Mouse (Mus musculus) liver, postnatal 0 days (tissue): ENCODE measurements around the gene Ppid. TPM values are rescaled to one million over a fixed set of nuclear protein-coding genes. Genes with fewer than 3 reads are reported as not detected.

ENCODE experiments used
- ATAC-seq: fragments of 200-750 bp; cut with Nextera tagmentation; 2 replicates; pipeline ENCODE4 v1.8.0; 2017; ENCODE audit warnings: mild to moderate bottlenecking, moderate library complexity
- DNase-seq: peaks from one replicate; pipeline ENCODE4 v3.0.0-alpha.2; 2016
- H3K27ac ChIP-seq: fragments of 300-500 bp; sonication (generic); 2 replicates; pipeline ENCODE4 v1.5.1; 2014; ENCODE audit warnings: antibody characterized with exemption, moderate library complexity, mild to moderate bottlenecking, low read depth
- H3K27me3 ChIP-seq: fragments of 300-500 bp; sonication (generic); 2 replicates; pipeline ENCODE4 v1.6.1; 2014; ENCODE audit warnings: low read length, control low read depth, mixed read lengths; ENCODE audit not compliant: insufficient read depth
- H3K36me3 ChIP-seq: fragments of 300-500 bp; sonication (generic); replicated peaks from 2 replicates; pipeline ENCODE4 v1.6.1; 2014; ENCODE audit warnings: mild to moderate bottlenecking, control low read depth, low read length, moderate library complexity, mixed read lengths; ENCODE audit not compliant: insufficient read depth
- H3K4me1 ChIP-seq: fragments of 300-500 bp; sonication (generic); 2 replicates; pipeline ENCODE4 v1.6.1; 2014; ENCODE audit warnings: antibody characterized with exemption, mild to moderate bottlenecking, control low read depth; ENCODE audit not compliant: insufficient read depth
- H3K4me2 ChIP-seq: fragments of 300-500 bp; sonication (generic); 2 replicates; pipeline ENCODE4 v1.6.1; 2014; ENCODE audit warnings: low read depth, mild to moderate bottlenecking, low read length, moderate library complexity, mixed read lengths
- H3K4me3 ChIP-seq: fragments of 300-500 bp; sonication (generic); 2 replicates; pipeline ENCODE4 v1.5.1; 2014; ENCODE audit warnings: low read depth, low read length
- H3K9ac ChIP-seq: fragments of 300-500 bp; sonication (generic); replicated peaks from 2 replicates; pipeline ENCODE4 v1.6.1; 2014; ENCODE audit warnings: mild to moderate bottlenecking, moderate library complexity
- H3K9me3 ChIP-seq: fragments of 300-500 bp; sonication (generic); 2 replicates; pipeline ENCODE4 v1.6.1; 2016; ENCODE audit warnings: mild to moderate bottlenecking, control low read depth, low read length, mixed read lengths
- CTCF ChIP-seq: sonication (generic); IDR thresholded peaks from 2 replicates; pipeline ENCODE4 v1.5.1; 2016; ENCODE audit warnings: antibody characterized with exemption, low read depth
- EP300 ChIP-seq: IDR thresholded peaks from 2 replicates; pipeline ENCODE4 v1.6.1; 2016; ENCODE audit warnings: antibody characterized with exemption, low read depth, mild to moderate bottlenecking
- WGBS: fragments of 180-500 bp; shearing (Covaris S2); extraction: QIAGEN DNeasy Blood & Tissue Kit; methylation state at CpG from one replicate; pipeline ENCODE4 v1.1.7; 2014; ENCODE audit not compliant: insufficient replicate concordance; 5-methylcytosine and 5-hydroxymethylcytosine counted together
- polyA plus RNA-seq: library from polyadenylated mRNA; unstranded; fragments of >200 nt; fragmentation: Nextera tagmentation; extraction: Ambion mirVana; gene quantifications from 2 replicates; pipeline ENCODE4 v1.2.1, GENCODE M21; 2015

Ppid gene
- polyA plus RNA-seq, 1 experiment from 2014 or later, result 36.6 TPM

DNA sequence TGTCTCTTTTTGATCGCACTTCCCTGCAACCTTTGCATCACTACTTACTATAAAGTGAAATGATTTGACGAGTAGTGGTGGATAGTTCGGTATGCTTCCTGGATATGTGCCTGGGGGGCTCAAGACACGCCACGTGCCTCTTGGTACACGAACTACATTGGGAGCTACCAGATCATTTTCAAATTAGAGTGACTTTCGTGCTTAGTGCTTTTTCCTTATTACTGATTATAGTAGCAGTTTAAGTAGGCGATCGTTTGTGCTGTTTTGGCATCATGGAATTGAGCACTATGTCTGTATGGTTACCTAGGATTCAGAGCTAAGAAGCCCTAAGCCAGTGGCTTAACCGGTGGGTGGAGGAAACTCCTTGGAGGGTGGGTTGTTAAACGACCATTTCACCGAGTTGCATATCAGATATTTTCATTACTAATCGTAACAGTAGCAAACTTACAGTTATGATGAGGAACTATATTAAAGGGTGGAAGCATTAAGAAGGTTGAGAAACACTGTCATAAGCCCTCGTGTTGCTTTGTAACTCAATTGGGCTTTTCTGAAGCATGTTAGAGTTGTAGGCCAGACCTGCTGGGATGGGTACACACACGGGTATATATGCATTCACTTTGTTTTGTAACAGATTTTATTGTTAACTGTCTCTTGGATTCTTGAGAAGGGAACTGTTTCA lies 790 bp downstream of the Ppid start:
- H3K9ac ChIP-seq, result peak overlapping the region; percentile 86
- ATAC-seq, result peak; percentile 10; the same call in 1 of the 2 replicates
- peaks cover 9% of the 10 kb centered on the region; the same call in 1 of the 2 replicates for H3K4me1 ChIP-seq
- no peak for TF ChIP-seq EP300
- no peak for TF ChIP-seq CTCF
- no peaks in the 10 kb centered on the region for H3K27me3 ChIP-seq
- H3K4me3 ChIP-seq, result peak overlapping the region; percentile 82
- WGBS, result under 1% methylated on average over 15 of the region's 15 CpGs
- peak overlapping the region; percentile 89 for H3K27ac ChIP-seq
- H3K36me3 ChIP-seq, result peaks cover 30% of the 10 kb centered on the region
- H3K9me3 ChIP-seq, result no peaks in the 10 kb centered on the region
- H3K4me2 ChIP-seq, result peak overlapping the region; percentile 89
- no peak for DNase-seq

DNA sequence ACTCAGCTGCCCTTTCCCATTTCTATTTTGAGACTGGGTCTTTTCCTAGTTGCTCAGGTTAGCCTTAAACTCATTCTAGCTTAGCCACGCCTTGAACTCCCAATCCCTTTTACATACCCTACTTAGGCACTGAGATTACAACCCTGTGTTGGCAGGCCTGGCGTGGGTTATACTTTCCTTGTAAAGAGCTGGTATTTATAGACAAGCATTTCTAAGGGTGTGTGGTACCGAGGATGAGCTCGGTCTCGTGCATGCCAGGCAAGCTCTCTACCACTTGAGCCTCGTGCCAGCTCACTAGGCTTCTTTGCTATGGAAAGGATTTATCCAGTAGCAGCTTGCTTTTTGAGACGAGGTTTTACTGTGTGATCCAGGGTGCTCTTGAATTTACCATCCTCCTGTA lies 4.3 kb downstream of the Ppid start:
- TF ChIP-seq EP300 (no peak), CTCF (no peak)
- no peak overlapping the region for H3K4me2 ChIP-seq
- H3K4me3 ChIP-seq, result no peak overlapping the region
- ATAC-seq (no peak), DNase-seq (no peak)
- no peak overlapping the region for H3K9ac ChIP-seq
- no peak overlapping the region for H3K27ac ChIP-seq
- peaks cover 58% of the 10 kb centered on the region for H3K36me3 ChIP-seq
- WGBS, result 88% methylated on average over 7 of the region's 7 CpGs
- H3K9me3 ChIP-seq, result no peaks in the 10 kb centered on the region
- H3K27me3 ChIP-seq, result no peaks in the 10 kb centered on the region
- H3K4me1 ChIP-seq, result peaks cover 6% of the 10 kb centered on the region; the same call in 1 of the 2 replicates

DNA sequence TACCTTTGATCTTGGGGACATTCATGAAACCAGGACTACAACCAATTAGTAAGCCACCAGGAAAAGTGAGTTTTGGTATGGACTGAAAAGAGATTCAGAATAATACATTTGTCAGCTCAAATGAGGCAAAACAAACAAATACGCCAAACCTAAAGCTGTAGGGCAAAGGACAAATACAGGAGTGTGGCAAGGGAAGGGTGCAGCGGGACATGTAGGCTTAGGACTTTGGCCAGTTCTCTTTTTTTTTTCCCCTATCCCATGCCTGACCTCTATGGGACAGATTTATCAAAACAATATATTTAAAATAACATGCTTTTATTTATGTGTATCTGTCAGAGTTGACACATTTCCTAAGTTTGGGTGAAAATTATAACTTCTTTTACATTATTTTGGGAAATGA lies 18.7 kb downstream of the Ppid start:
- no peak overlapping the region for H3K4me3 ChIP-seq
- H3K36me3 ChIP-seq, result peaks cover 57% of the 10 kb centered on the region
- peaks cover 6% of the 10 kb centered on the region; the same call in 1 of the 2 replicates for H3K9me3 ChIP-seq
- peak; percentile 72 for ATAC-seq
- TF ChIP-seq CTCF, result no peak
- TF ChIP-seq EP300, result no peak
- H3K9ac ChIP-seq, result no peak overlapping the region
- H3K27ac ChIP-seq, result 0 out of 2 replicates have a peak overlapping the region, but pooled peaks have one; percentile 31
- no peaks in the 10 kb centered on the region for H3K4me1 ChIP-seq
- H3K27me3 ChIP-seq, result no peaks in the 10 kb centered on the region
- WGBS, result 74% methylated on average over 2 of the region's 2 CpGs
- no peak for DNase-seq
- no peak overlapping the region for H3K4me2 ChIP-seq

DNA sequence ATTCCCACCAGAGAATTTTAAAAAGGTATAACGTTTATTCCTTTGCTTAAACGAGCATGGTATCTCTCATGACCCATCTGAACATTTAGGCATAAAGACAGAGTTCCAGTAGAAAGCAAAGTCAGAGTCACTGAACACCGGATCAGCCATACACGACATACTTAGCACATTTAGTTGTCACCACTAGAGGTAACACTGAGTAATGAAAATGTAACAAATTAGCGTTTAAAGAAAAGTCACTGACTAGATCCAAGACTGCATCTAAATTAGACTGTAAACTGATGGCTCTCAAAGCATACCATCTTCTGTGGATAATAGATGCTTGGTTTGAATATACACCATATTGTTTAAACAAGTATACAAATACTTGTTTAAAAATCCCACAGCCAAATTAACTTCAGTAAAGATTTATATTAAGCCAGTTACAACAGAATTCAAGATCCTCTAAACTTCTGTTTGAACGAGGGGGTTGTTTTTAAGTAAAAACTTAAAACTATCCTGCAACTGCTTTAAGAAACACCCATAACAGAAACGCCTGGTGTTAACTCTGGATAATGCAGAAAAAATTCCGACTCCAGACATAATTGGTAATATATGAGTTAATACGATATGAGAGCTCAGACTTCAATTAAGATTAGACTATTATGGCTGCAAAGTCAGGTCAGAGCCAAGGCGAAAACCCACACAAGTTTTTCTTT lies 36.5 kb downstream of the Ppid start:
- DNase-seq (no peak), ATAC-seq (no peak)
- Histone ChIP-seq H3K36me3 (peaks cover 11% of the 10 kb centered on the region), H3K4me2 (peak overlapping the region; percentile 71), H3K4me1 (0 out of 2 replicates have a peak, but pooled peaks cover 6% of the 10 kb centered on the region), H3K9ac (peak overlapping the region; percentile 75), H3K27me3 (no peaks in the 10 kb centered on the region), H3K9me3 (no peaks in the 10 kb centered on the region), H3K27ac (peak overlapping the region; percentile 96), H3K4me3 (peak overlapping the region; percentile 86)
- WGBS, result 16% methylated on average over 10 of the region's 10 CpGs
- TF ChIP-seq CTCF (peak; percentile 65), EP300 (no peak)

GRCm38 (mm10) chr3:79628182-79628560 lies 37.0 kb downstream of the Ppid start:
- no peaks in the 10 kb centered on the region for H3K27me3 ChIP-seq
- TF ChIP-seq CTCF (no peak; the same call in 1 of the 2 replicates), EP300 (peak; percentile 47; the same call in 1 of the 2 replicates)
- 0 out of 2 replicates have a peak, but pooled peaks cover 6% of the 10 kb centered on the region for H3K4me1 ChIP-seq
- H3K4me3 ChIP-seq, result peak overlapping the region; percentile 86
- peak overlapping the region; percentile 71 for H3K4me2 ChIP-seq
- ATAC-seq (peak; percentile 46), DNase-seq (no peak)
- H3K9me3 ChIP-seq, result no peaks in the 10 kb centered on the region
- 1% methylated on average over 9 of the region's 9 CpGs for WGBS
- H3K9ac ChIP-seq, result peak overlapping the region; percentile 75
- peaks cover 6% of the 10 kb centered on the region for H3K36me3 ChIP-seq
- H3K27ac ChIP-seq, result peak overlapping the region; percentile 96
